Mouse (Mus musculus) left cerebral cortex, postnatal 14 days (tissue): Measurements from ENCODE around the gene Palm3. TPM values are rescaled to one million over a fixed set of nuclear protein-coding genes. Genes with fewer than 3 reads are reported as not detected.

ENCODE experiments used
- DNase-seq, 2 experiments: peaks; one replicate each; pipeline ENCODE4 v3.0.0; 2021 to 2022; ENCODE audit warnings: low spot score in 2 of 2, mixed read lengths in 1 of 2
- intact Hi-C: fragments of 180-260 bp; cut with DNase I; formaldehyde crosslinking; loops from one replicate; pipeline ENCODE4 v1.15.1; 2025
- microRNA-seq, 2 experiments: library from miRNA; unstranded; fragments of <30 nt; microRNA quantifications; one replicate each; pipeline ENCODE4 v1.2.0; 2022
- total RNA-seq, 2 experiments: library from RNA; stranded (reverse); gene quantifications; 2 replicates each; pipeline ENCODE4 v1.2.3; 2021

Palm3 gene
- total RNA-seq, 2 experiments from 2014 or later, result 3.5 to 3.8 TPM

DNA sequence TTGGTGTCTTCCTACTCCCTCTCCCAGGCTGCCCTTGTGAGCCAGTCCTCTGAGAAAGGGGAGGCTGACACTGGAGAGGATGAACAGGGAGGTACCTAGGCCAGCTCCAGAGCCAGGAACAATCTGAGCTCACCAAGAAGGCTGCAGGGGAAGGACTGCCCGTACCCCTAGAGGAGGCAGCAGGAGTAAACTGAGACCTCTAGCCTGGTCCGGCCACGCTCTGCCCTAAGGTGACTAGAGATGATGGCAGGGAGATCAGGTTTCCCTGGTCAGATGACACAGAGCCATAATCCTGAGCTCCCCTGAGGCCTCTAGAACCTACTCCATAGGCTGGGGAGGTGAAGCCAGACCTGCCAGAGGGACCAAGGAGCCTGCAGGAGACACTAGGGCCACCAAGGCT, 55.6 kb downstream of the Palm3 start:
- intact Hi-C loops, result no loop called here
- DNase-seq, result no peak

- DNase-seq, result no peak
- intact Hi-C loops, result no loop called here
Measured at GRCm38 (mm10) chr8:84079206-84079605, 57.9 kb downstream of the Palm3 start.

Small RNAs within 50 kb of the gene (microRNA-seq; reads per million reads assigned to microRNA genes)
- 0.26 to 1.3 reads per million in 2 experiments for gene Mir1199
- gene Mir8111, result 3.0 to 5.0 reads per million in 2 experiments

Other genes starting within 250 kb of the Palm3 start
- 100 to 1,000 TPM; 457 to 482 TPM for gene Adgrl1, start 121.4 kb upstream of the Palm3 start, total RNA-seq
- under 1 TPM; 0.19 to 0.20 TPM for gene Gm10644, start 66.3 kb upstream of the Palm3 start, total RNA-seq
- gene Asf1b, start 66.0 kb upstream of the Palm3 start, total RNA-seq, result under 1 TPM; 0.72 to 0.79 TPM
- gene Prkaca, start 48.5 kb upstream of the Palm3 start, total RNA-seq, result 100 to 1,000 TPM; 268 to 280 TPM
- gene Samd1, start 23.8 kb upstream of the Palm3 start, total RNA-seq, result 10 to 100 TPM; 51.3 to 52.0 TPM
- under 1 TPM; 0.40 to 0.57 TPM for gene 1700067K01Rik, start 20.0 kb upstream of the Palm3 start, total RNA-seq
- 1 to 10 TPM; 1.4 to 2.1 TPM for gene 2210011C24Rik, start 9.3 kb upstream of the Palm3 start, total RNA-seq
- 1 to 10 TPM in 1 of 2 experiments, under 1 TPM in 1; 0.63 to 1.4 TPM for gene Il27ra, start 21.1 kb downstream of the Palm3 start, total RNA-seq
- not detected for gene Rln3, start 23.5 kb downstream of the Palm3 start, total RNA-seq
- gene Gm10643, start 43.7 kb downstream of the Palm3 start, total RNA-seq, result 1 to 10 TPM; 3.9 to 4.0 TPM
- gene Rfx1, start 45.4 kb downstream of the Palm3 start, total RNA-seq, result 10 to 100 TPM; 18.5 to 21.1 TPM
- 10 to 100 TPM; 21.2 to 21.5 TPM for gene Dcaf15, start 83.3 kb downstream of the Palm3 start, total RNA-seq
- not detected for gene Podnl1, start 104.5 kb downstream of the Palm3 start, total RNA-seq
- 10 to 100 TPM; 56.4 to 58.3 TPM for gene Cc2d1a, start 126.5 kb downstream of the Palm3 start, total RNA-seq
- 1 to 10 TPM; 1.5 to 3.5 TPM for gene 4930432K21Rik, start 126.6 kb downstream of the Palm3 start, total RNA-seq
- 1 to 10 TPM; 2.7 to 4.6 TPM for gene Nanos3, start 163.7 kb downstream of the Palm3 start, total RNA-seq
- gene Zswim4, start 215.6 kb downstream of the Palm3 start, total RNA-seq, result 10 to 100 TPM; 14.1 to 15.0 TPM
- 100 to 1,000 TPM; 140 to 144 TPM for gene D8Ertd738e, start 228.2 kb downstream of the Palm3 start, total RNA-seq
- gene Mri1, start 235.9 kb downstream of the Palm3 start, total RNA-seq, result 10 to 100 TPM; 18.4 to 21.8 TPM
- 10 to 100 TPM; 24.6 to 26.0 TPM for gene Ccdc130, start 248.9 kb downstream of the Palm3 start, total RNA-seq